Mouse (Mus musculus) heart, adult 2 months (tissue): ENCODE measurements around the gene Trpm2.
A peak's percentile ranks its signal among the peaks of the same experiment; 100 is the strongest.

Source experiments
- CTCF ChIP-seq: fragments of 200-600 bp; IDR thresholded peaks from 2 replicates; pipeline ENCODE4 v1.8.1; 2022; ENCODE audit warnings: antibody characterized with exemption, mild to moderate bottlenecking, moderate library complexity
- POLR2A ChIP-seq: fragments of 200-500 bp; IDR thresholded peaks from 2 replicates; pipeline ENCODE4 v1.6.1; 2011; ENCODE audit warnings: mild to moderate bottlenecking, low read depth, low read length, control low read depth; ENCODE audit not compliant: insufficient read depth

- TF ChIP-seq CTCF, result peak; percentile 79
- no peak for TF ChIP-seq POLR2A
Observed at GRCm38 (mm10) chr10:77926140-77926539, 44.2 kb downstream of the Trpm2 start.
